Mouse (Mus musculus) forebrain, embryonic 14.5 days (tissue): ENCODE results near the gene Zdhhc17. TPM values are rescaled to one million over a fixed set of nuclear protein-coding genes. Genes with fewer than 3 reads are reported as not detected.
A peak's percentile ranks its signal among the peaks of the same experiment; 100 is the strongest.

Experiments
- ATAC-seq: fragments of 200-750 bp; cut with Nextera tagmentation; 2 replicates; pipeline ENCODE4 v1.8.0; 2017; ENCODE audit warnings: mild to moderate bottlenecking, moderate library complexity
- DNase-seq: peaks from one replicate; pipeline ENCODE4 v3.0.0-alpha.2; 2015; ENCODE audit warnings: low spot score
- H3K27ac ChIP-seq: fragments of 300-500 bp; sonication (generic); 2 replicates; pipeline ENCODE4 v1.5.1; 2014; ENCODE audit warnings: low read depth, mild to moderate bottlenecking, control low read depth, low read length, moderate library complexity
- H3K27me3 ChIP-seq: fragments of 300-500 bp; sonication (generic); replicated peaks from 2 replicates; pipeline ENCODE4 v1.6.1; 2014; ENCODE audit warnings: low read length, control low read depth, mixed read lengths; ENCODE audit not compliant: control insufficient read depth, insufficient read depth
- H3K36me3 ChIP-seq: fragments of 300-500 bp; sonication (generic); 2 replicates; pipeline ENCODE4 v1.6.1; 2014; ENCODE audit warnings: low read length, control low read depth; ENCODE audit not compliant: control insufficient read depth, insufficient read depth
- H3K4me1 ChIP-seq: fragments of 300-500 bp; sonication (generic); 2 replicates; pipeline ENCODE4 v1.6.1; 2014; ENCODE audit warnings: antibody characterized with exemption, low read length, control low read depth; ENCODE audit not compliant: control insufficient read depth, insufficient read depth
- H3K4me2 ChIP-seq: fragments of 300-500 bp; sonication (generic); 2 replicates; pipeline ENCODE4 v1.6.1; 2014; ENCODE audit warnings: mild to moderate bottlenecking, control low read depth, low read length
- H3K4me3 ChIP-seq: fragments of 300-500 bp; sonication (generic); 2 replicates; pipeline ENCODE4 v1.5.1; 2014; ENCODE audit warnings: low read depth, low read length, control low read depth
- H3K9ac ChIP-seq: fragments of 300-500 bp; sonication (generic); 2 replicates; pipeline ENCODE4 v1.6.1; 2014; ENCODE audit warnings: mild to moderate bottlenecking, low read length, control low read depth, moderate library complexity
- H3K9me3 ChIP-seq: fragments of 300-500 bp; sonication (generic); replicated peaks from 2 replicates; pipeline ENCODE4 v1.6.1; 2016; ENCODE audit warnings: low read length, control low read depth, mixed read lengths; ENCODE audit not compliant: control insufficient read depth
- WGBS: fragments of 180-500 bp; shearing (Covaris S2); extraction: QIAGEN DNeasy Blood & Tissue Kit; methylation state at CpG from one replicate; pipeline ENCODE4 v1.1.7; 2014; 5-methylcytosine and 5-hydroxymethylcytosine counted together
- polyA plus RNA-seq: library from polyadenylated mRNA; unstranded; fragments of >200 nt; fragmentation: Nextera tagmentation; extraction: Ambion mirVana; gene quantifications from 2 replicates; pipeline ENCODE4 v1.2.1, GENCODE M21; 2014

Zdhhc17 gene
- polyA plus RNA-seq, 1 experiment from 2014 or later: 54.2 TPM

DNA sequence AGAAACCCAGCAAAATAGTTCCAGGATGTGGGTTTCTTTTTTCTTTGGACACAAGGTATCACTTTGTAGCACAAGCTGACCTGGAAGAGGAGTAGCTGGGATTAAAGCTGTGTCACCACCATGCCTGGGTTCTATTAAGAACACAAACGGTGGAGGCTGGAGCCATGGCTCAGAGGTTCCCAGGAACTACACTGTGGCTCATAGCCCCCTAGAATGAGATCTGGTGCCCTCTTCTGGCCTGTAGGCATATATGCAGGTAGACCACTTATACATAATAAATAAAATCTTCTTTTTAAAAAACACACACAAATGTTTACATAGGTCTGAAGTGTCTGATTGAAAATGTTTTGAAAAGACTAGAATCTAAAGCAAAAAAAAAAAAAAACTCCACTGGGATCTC, 33.9 kb downstream of the Zdhhc17 start:
- no peak overlapping the region for H3K9ac ChIP-seq
- H3K27me3 ChIP-seq: no peaks in the 10 kb centered on the region
- 8% methylated on average over 1 of the region's 1 CpGs for WGBS
- no peak overlapping the region for H3K4me3 ChIP-seq
- H3K27ac ChIP-seq: no peak overlapping the region
- ATAC-seq (peak; percentile 72), DNase-seq (peak; percentile 81)
- H3K9me3 ChIP-seq: no peaks in the 10 kb centered on the region
- no peak overlapping the region for H3K4me2 ChIP-seq
- peaks cover 48% of the 10 kb centered on the region for H3K36me3 ChIP-seq
- no peaks in the 10 kb centered on the region for H3K4me1 ChIP-seq

DNA sequence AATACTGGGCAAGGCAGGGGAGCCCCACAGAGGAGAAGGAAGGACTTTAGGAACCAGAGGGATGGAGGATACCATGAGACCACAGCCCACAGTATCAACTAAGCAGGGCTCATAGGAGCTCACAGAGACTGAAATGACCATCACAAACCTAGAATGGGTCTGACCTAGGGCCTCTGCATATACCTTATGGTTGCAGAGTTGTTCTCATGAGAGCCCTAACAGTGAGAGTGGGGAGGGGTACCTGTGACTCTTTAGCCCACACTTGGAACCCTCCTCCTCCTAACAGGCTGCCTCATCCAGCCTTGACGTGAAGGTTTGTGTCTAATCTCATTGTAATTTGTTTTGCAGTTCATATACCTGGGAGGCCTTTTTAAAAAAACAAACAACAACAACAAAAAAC, 35.1 kb downstream of the Zdhhc17 start:
- H3K27me3 ChIP-seq: no peaks in the 10 kb centered on the region
- ATAC-seq (peak; percentile 19; the same call in 1 of the 2 replicates), DNase-seq (no peak)
- no peaks in the 10 kb centered on the region for H3K9me3 ChIP-seq
- peaks cover 49% of the 10 kb centered on the region for H3K36me3 ChIP-seq
- H3K4me1 ChIP-seq: no peaks in the 10 kb centered on the region
- no peak overlapping the region for H3K4me2 ChIP-seq
- no peak overlapping the region for H3K27ac ChIP-seq
- 92% methylated on average over 1 of the region's 1 CpGs for WGBS
- no peak overlapping the region for H3K9ac ChIP-seq
- no peak overlapping the region for H3K4me3 ChIP-seq

DNA sequence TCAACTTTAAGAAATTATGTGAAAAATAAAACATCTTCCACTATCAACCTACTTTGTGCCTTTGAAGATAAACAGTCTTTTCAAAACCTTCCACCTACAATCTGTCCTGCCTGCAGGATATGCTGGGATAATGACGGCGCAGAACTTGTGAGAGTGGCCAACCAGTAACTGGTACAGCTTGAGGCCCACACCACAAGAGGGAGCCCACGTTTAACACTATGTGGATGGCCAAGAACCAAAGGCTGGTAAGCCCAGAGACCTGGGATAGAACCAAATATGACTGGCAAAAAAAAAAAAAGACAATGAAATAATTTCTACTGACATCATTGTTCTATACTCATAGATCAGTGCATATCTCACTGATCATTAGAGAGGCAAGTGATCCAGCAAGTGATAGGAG, 35.5 kb downstream of the Zdhhc17 start:
- Histone ChIP-seq H3K9me3 (no peaks in the 10 kb centered on the region), H3K4me3 (no peak overlapping the region), H3K27me3 (no peaks in the 10 kb centered on the region), H3K9ac (no peak overlapping the region), H3K27ac (no peak overlapping the region), H3K4me2 (no peak overlapping the region), H3K36me3 (peaks cover 49% of the 10 kb centered on the region), H3K4me1 (no peaks in the 10 kb centered on the region)
- WGBS: 55% methylated on average over 3 of the region's 3 CpGs
- peak; percentile 74 for DNase-seq
- peak; percentile 49; the same call in 1 of the 2 replicates for ATAC-seq

DNA sequence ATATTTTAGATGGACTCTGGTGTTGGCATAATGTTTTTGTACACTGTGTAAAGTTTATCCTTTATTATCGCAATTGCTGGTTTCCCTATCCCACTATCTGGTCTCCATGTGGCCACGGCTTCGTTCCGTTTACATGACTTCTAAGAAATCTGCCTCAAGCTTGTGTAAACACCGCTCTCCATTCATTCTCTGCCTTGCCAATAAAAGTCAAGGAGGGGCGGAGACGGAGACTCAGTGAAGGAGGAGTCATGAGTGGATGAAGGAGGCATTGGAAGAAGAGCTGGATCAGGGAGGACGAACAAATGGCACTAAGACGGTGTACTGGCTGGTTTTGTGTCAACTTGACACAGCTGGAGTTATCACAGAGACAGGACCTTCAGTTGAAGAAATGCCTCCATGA, 37.9 kb downstream of the Zdhhc17 start:
- DNase-seq: no peak
- no peaks in the 10 kb centered on the region for H3K27me3 ChIP-seq
- no peak overlapping the region for H3K4me3 ChIP-seq
- no peak overlapping the region for H3K27ac ChIP-seq
- no peaks in the 10 kb centered on the region for H3K9me3 ChIP-seq
- H3K9ac ChIP-seq: no peak overlapping the region
- ATAC-seq: no peak
- H3K36me3 ChIP-seq: peaks cover 46% of the 10 kb centered on the region
- H3K4me1 ChIP-seq: no peaks in the 10 kb centered on the region
- 93% methylated on average over 9 of the region's 9 CpGs for WGBS
- no peak overlapping the region for H3K4me2 ChIP-seq

DNA sequence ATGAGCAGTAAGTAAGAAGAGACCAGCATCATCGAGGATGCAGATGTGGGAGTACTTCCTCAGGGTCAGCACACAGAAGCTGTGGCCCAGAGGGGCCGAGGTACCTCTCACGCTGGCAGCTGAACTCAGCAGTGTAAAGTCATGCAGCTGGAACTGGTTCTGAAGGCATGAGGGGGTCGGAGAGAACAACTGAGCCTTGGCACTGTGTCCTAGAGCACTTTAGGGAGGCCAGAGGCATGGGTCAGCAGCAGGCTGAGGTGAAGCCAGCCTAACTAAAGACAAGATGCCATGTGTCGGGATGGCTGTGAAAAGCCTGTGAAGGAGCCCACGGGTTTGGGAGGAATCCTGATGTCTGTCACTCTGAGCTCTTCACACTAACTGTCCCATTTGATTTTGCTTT, 38.5 kb downstream of the Zdhhc17 start:
- Histone ChIP-seq H3K36me3 (peaks cover 46% of the 10 kb centered on the region), H3K4me3 (no peak overlapping the region), H3K27ac (no peak overlapping the region), H3K9me3 (no peaks in the 10 kb centered on the region), H3K27me3 (no peaks in the 10 kb centered on the region), H3K9ac (no peak overlapping the region), H3K4me1 (no peaks in the 10 kb centered on the region), H3K4me2 (no peak overlapping the region)
- WGBS: 93% methylated on average over 6 of the region's 6 CpGs
- ATAC-seq (no peak), DNase-seq (no peak)

DNA sequence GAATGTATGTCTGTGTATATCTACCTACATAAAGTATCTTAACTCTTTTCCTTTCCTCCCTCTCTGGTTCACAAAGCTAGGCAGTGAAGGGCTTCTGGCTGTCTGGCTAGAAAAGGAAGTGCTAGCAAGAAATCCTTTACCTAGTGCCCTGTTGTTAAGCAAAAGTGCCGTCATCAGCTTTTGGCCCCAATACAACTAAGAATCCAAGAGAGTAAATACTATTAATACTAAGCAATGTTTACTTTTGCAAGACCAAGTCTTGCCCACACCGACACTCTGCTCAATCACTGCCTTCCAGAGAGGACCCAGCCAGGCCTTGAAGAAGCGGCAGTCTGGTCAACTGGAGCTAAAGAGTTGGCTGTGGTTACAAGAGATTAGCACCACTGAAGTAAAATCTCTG, 38.9 kb downstream of the Zdhhc17 start:
- DNase-seq (no peak), ATAC-seq (no peak)
- peaks cover 46% of the 10 kb centered on the region for H3K36me3 ChIP-seq
- H3K4me2 ChIP-seq: no peak overlapping the region
- H3K9me3 ChIP-seq: no peaks in the 10 kb centered on the region
- H3K9ac ChIP-seq: no peak overlapping the region
- 95% methylated on average over 3 of the region's 3 CpGs for WGBS
- no peaks in the 10 kb centered on the region for H3K27me3 ChIP-seq
- H3K27ac ChIP-seq: no peak overlapping the region
- H3K4me3 ChIP-seq: no peak overlapping the region
- no peaks in the 10 kb centered on the region for H3K4me1 ChIP-seq

DNA sequence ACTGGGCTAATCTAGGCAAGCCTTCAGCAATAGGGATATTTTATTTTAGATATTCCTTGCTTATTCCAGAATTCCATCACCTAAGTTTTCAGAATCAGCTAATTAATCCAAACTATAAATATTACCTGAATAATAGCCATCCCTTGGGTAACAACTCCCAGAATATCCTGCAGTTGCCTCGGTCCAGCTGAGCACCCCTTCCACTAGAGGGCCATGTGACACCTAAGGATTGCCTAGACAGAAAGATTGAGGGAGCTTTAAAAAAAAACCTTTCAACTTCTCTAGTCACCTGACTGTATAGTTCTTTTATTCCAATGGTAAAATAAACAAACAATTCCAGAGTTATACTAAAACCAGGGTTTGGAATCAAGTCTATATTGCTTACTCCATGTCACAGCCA, 47.8 kb downstream of the Zdhhc17 start:
- no peak for ATAC-seq
- Histone ChIP-seq H3K36me3 (peaks cover 33% of the 10 kb centered on the region), H3K4me1 (no peaks in the 10 kb centered on the region), H3K27ac (no peak overlapping the region), H3K27me3 (no peaks in the 10 kb centered on the region), H3K4me2 (no peak overlapping the region), H3K9me3 (no peaks in the 10 kb centered on the region), H3K9ac (no peak overlapping the region), H3K4me3 (no peak overlapping the region)
- WGBS: 44% methylated on average over 1 of the region's 1 CpGs
- DNase-seq: no peak

DNA sequence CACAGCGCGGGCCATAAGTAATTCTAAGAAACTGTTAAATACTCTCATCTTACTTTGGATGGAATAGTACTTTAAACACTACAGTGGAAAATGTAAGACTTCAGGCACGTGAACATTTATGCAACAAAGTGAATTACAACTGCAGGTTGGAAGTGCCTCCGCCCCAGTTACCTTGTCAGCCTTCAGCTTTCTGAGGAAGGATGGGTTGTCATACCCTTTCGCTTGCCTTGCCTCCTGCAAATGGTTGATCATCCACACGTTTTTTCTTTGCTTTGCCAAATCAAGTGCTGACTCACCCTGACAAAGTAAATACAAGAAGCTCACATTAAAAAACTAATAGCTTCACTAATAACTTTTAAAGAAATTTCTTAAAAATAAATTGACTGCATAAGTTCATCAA, 49.1 kb downstream of the Zdhhc17 start:
- 95% methylated on average over 6 of the region's 6 CpGs for WGBS
- Histone ChIP-seq H3K36me3 (peaks cover 33% of the 10 kb centered on the region), H3K4me2 (no peak overlapping the region), H3K9ac (no peak overlapping the region), H3K27ac (no peak overlapping the region), H3K27me3 (no peaks in the 10 kb centered on the region), H3K4me3 (no peak overlapping the region), H3K4me1 (no peaks in the 10 kb centered on the region), H3K9me3 (no peaks in the 10 kb centered on the region)
- no peak for DNase-seq
- ATAC-seq: no peak

DNA sequence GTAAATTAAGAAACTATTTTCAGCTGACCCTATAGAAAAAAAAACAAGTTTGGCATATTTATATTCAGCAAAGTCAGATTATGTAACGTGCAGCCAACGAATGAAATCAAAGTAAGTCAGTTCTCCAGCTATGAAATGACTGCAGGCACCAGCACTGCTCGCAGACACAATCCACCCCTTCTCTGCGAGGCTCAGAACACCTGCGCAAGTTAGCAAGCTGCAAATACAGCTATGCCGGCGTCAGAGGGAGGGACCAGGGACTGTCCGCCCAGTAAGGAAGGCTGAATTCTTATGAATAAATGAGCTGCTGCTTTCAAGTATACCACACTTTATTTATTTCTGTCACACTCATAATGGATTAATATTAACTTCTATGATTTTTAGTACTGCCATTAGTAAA, 50.2 kb downstream of the Zdhhc17 start:
- 93% methylated on average over 8 of the region's 8 CpGs for WGBS
- ATAC-seq: no peak

More for the DNA sequence above, 50.2 kb downstream of the Zdhhc17 start:
- Histone ChIP-seq H3K27me3 (no peaks in the 10 kb centered on the region), H3K4me3 (no peak overlapping the region), H3K4me2 (no peak overlapping the region), H3K9me3 (no peaks in the 10 kb centered on the region), H3K36me3 (peaks cover 39% of the 10 kb centered on the region), H3K4me1 (no peaks in the 10 kb centered on the region), H3K9ac (no peak overlapping the region), H3K27ac (no peak overlapping the region)
- no peak for DNase-seq
